Mouse (Mus musculus): ENCODE results near the gene Cryzl2. TPM values are rescaled to one million over a fixed set of nuclear protein-coding genes. Genes with fewer than 3 reads are reported as not detected.

Gene Cryzl2
- polyA plus RNA-seq, 1 experiment, result 9.1 TPM

DNA sequence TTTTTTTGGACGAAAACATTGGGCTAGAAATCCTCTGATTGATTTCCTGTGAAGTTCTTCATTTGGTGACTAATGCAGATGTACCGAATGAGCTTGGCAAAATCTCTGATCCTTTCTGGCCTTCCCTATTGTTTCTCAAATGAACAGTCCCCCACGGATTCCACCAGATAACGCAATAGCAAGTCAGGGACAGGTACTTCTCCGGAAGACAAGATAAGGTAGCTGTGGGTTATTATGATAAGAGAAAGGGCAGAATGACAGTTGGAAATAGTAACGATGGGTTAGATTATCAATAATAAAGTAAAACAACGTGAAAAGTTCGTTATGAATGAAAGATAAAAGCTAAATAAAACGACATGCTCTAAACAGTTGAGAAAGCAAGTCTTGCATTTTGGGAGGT, 55.2 kb downstream of the Cryzl2 start:
- DNase-seq (ENCODE audit: low read depth), result no peak
- TF ChIP-seq CTCF (IDR thresholded peaks at IDR 0.05; ENCODE audit: borderline replicate concordance, extremely low read depth, insufficient read depth, insufficient read length), result no peak
- no peak for TF ChIP-seq POLR2A (IDR thresholded peaks at IDR 0.05; ENCODE audit: borderline replicate concordance, extremely low read depth, insufficient read depth, insufficient read length, poor library complexity, severe bottlenecking)

DNA sequence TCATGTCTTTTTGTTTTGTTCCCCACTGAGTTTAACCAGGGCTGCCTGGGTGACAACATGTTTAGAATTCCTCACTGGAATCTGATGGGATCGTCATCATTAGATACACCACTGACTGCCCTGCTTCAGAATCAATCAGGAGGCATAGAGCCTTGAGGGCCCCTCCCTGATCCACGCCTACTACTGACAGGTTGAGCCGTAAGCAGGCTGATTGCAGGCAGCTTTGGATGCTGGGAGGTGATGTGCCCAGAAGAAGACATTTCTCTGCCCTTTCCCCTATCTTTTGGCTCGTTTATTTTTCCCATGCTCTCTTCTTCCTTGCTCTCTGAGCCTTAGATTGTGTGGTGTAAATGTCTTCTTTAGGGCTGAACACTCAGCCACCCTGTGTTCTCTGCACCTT, 55.9 kb downstream of the Cryzl2 start:
- no peak for TF ChIP-seq CTCF (IDR thresholded peaks at IDR 0.05; ENCODE audit: borderline replicate concordance, extremely low read depth, insufficient read depth, insufficient read length)
- TF ChIP-seq POLR2A (IDR thresholded peaks at IDR 0.05; ENCODE audit: borderline replicate concordance, extremely low read depth, insufficient read depth, insufficient read length, poor library complexity, severe bottlenecking), result no peak
- DNase-seq (ENCODE audit: low read depth), result no peak

DNA sequence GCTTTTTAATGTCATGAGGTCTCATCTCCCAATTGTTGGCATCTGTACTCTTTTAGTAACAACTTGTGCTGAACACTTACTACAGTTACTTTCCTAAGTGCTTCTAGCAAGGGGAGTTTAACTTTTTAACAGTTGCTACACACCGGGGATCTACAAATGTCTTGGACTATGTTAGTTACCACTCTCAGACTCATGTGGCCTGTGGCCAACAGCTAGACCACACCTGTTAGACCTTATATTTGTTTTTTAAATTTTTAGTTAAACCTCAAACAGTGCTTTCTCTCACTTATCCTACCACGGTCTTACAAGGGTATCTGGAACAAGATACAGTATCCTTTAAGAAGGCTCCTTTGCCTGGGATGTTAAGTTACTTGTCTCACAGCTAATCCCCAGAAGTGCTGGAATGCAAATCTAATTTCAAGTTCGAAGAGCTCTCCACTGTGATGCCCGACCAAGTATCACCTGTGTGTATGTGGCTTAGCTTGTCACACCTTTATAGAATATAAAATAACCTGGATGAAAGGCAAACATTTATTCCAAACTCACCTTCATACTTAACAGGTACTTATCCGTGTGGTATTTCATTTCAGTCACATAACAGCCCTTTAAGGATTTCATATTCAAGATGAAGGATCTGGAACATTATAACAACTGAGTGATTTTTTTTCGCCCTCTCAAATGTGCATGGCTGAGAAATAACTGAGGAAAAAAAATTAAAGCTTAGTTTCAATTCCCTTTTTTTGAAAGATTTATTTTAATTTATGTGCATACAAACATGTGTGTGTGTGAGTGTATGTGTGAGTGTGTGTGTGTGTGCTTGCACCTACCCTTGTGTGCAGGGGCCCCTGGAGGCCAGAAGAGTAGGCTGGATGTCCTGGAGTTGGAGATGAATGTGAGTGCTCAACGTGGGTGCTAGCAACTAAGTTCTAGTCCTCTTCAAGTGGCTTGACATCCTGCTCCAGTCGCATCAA, 58.7 kb downstream of the Cryzl2 start:
- no peak for TF ChIP-seq POLR2A (IDR thresholded peaks at IDR 0.05; ENCODE audit: borderline replicate concordance, extremely low read depth, insufficient read depth, insufficient read length, poor library complexity, severe bottlenecking)
- TF ChIP-seq CTCF (IDR thresholded peaks at IDR 0.05; ENCODE audit: borderline replicate concordance, extremely low read depth, insufficient read depth, insufficient read length), result no peak
- DNase-seq (ENCODE audit: low read depth), result no peak

DNA sequence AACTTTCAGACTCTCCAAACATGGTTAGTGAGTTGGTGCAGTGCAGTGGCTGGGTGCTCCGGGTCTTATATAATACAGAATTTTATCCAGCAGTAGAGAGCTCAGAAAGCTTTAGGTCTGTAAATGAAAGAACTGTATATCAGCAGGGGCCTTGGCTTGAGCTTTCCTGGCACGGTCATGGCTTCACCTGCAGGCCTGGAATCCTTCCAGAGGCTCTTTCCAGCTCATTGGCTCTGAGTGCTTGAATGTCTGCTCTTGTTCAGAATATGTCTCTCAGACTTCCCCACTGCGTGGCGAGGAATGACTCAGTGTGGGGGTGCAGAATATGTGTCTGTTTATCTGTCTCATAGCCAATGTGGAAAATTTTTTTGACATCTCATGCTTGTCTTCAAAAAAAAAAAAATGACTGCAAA, 59.7 kb downstream of the Cryzl2 start:
- DNase-seq (ENCODE audit: low read depth), result peak; percentile 92
- TF ChIP-seq CTCF (IDR thresholded peaks at IDR 0.05; ENCODE audit: borderline replicate concordance, extremely low read depth, insufficient read depth, insufficient read length), result no peak
- TF ChIP-seq POLR2A (IDR thresholded peaks at IDR 0.05; ENCODE audit: borderline replicate concordance, extremely low read depth, insufficient read depth, insufficient read length, poor library complexity, severe bottlenecking), result no peak

DNA sequence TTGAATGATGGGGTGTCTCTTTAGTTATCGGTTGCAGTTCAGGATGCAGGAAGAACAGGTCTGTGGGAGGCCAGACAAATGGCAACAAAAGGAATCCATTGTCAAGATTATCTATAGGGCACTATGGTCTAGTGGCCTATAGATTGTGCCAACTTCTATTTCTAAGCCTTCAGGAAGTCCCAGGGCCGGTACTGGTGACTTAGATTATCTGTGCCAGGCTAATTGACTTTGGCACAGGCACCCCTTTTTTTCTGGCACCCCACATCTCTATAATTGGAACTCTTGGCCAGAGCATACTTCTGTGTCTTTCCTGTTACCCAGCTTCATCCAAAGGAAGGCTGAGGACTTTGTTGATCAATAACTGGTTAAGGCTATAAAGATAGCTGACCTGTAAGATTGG, 61.0 kb downstream of the Cryzl2 start:
- peak; percentile 74 for DNase-seq (ENCODE audit: low read depth)

DNA sequence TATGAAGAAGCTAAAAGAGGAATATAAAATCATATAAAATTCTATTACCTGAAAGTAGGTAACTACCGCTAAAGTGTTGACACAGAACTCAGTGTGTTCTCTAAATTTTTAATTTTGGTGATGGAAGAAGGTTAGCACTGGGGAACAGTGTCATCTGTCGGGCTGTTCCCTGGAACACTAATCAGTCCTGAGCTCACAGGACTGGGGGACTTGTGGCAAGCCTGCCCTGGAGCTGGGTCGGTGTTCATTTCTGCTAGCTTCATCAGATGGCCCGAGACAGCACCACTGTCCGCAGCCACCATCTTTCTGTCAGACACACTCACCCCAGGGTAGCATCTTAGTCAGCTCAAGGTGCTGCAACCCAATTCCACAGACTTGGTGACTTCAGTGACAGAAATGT, 63.9 kb downstream of the Cryzl2 start:
- no peak for DNase-seq (ENCODE audit: low read depth)
- TF ChIP-seq CTCF (IDR thresholded peaks at IDR 0.05; ENCODE audit: borderline replicate concordance, extremely low read depth, insufficient read depth, insufficient read length) (no peak), POLR2A (IDR thresholded peaks at IDR 0.05; ENCODE audit: borderline replicate concordance, extremely low read depth, insufficient read depth, insufficient read length, poor library complexity, severe bottlenecking) (no peak)

More for the DNA sequence above, 61.0 kb downstream of the Cryzl2 start:
- TF ChIP-seq POLR2A (IDR thresholded peaks at IDR 0.05; ENCODE audit: borderline replicate concordance, extremely low read depth, insufficient read depth, insufficient read length, poor library complexity, severe bottlenecking) (no peak), CTCF (IDR thresholded peaks at IDR 0.05; ENCODE audit: borderline replicate concordance, extremely low read depth, insufficient read depth, insufficient read length) (no peak)

DNA sequence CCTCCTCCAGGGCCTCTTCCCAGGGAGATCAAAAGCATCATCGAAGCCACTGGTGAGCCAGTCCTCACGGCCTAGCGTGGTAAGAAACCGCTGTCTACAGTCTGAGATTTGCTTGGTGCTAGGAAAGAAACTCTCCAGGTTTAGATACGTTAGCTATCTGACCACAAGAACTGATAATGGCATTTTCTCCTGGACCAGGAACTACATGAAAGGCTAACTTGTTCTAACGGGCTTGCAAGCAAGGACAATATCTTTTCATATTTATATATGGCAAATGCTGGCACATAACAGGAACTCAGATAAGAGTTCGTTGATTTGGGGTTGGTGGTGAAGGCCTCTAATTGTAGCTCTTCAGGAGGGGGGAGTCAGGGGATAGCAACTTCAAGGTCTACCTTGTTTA, 66.4 kb downstream of the Cryzl2 start:
- DNase-seq (ENCODE audit: low read depth), result no peak
- no peak for TF ChIP-seq CTCF (IDR thresholded peaks at IDR 0.05; ENCODE audit: borderline replicate concordance, extremely low read depth, insufficient read depth, insufficient read length)
- TF ChIP-seq POLR2A (IDR thresholded peaks at IDR 0.05; ENCODE audit: borderline replicate concordance, extremely low read depth, insufficient read depth, insufficient read length, poor library complexity, severe bottlenecking), result no peak

DNA sequence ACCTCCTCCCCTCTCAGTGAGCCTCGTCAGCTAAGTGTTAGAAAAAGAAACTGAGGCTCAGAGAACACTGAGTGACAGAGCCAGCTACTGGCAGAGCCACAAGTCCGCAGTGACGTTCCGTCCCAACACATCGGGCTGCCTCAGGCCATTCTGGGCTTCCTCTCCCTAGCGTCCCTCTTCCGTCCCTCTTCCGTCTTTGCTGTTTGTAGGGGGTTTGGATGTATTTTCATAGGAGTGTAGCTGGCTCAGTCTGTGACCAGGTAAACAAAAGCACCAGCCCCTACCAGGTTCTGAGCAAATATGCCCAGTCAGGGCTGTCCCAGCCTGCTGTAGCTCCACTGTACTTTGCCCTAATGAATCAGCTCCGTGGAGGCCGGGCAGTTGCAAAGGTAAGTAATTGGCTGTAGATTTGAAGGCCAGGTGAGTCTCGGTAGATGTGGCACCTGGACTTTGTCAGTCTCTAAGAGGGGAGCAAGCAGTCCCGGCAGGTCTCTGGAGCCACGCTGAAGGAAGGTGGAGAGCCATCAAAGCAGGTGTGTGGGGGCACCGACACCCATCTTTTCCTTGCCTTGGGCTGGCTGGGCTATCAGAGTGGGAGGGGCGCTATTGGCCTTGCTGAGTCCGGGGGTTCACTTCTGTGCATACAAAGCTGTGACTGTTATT, 67.4 kb downstream of the Cryzl2 start:
- no peak for DNase-seq (ENCODE audit: low read depth)
- no peak for TF ChIP-seq POLR2A (IDR thresholded peaks at IDR 0.05; ENCODE audit: borderline replicate concordance, extremely low read depth, insufficient read depth, insufficient read length, poor library complexity, severe bottlenecking)
- TF ChIP-seq CTCF (IDR thresholded peaks at IDR 0.05; ENCODE audit: borderline replicate concordance, extremely low read depth, insufficient read depth, insufficient read length), result no peak

DNA sequence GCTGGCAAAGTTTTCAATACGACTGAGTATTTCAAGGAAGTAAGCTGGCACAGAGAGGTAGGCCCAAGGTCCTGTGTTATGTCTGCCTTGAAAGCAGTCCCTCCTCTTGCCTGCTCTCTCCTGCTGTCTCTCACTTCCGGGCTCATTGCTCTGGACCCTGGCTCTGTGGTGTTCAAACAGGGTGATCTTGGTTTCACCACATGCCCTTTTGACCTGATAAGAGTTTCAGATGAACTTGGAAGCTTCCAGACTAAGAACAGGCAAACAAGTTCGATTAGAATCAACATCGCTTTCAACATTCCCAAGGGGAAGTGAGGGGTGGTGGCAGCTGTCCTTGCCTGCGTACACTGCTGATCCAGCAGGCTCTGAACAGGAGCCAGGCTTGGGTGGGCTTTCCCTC, 68.2 kb downstream of the Cryzl2 start:
- TF ChIP-seq POLR2A (IDR thresholded peaks at IDR 0.05; ENCODE audit: borderline replicate concordance, extremely low read depth, insufficient read depth, insufficient read length, poor library complexity, severe bottlenecking) (no peak), CTCF (IDR thresholded peaks at IDR 0.05; ENCODE audit: borderline replicate concordance, extremely low read depth, insufficient read depth, insufficient read length) (no peak)
- no peak for DNase-seq (ENCODE audit: low read depth)

DNA sequence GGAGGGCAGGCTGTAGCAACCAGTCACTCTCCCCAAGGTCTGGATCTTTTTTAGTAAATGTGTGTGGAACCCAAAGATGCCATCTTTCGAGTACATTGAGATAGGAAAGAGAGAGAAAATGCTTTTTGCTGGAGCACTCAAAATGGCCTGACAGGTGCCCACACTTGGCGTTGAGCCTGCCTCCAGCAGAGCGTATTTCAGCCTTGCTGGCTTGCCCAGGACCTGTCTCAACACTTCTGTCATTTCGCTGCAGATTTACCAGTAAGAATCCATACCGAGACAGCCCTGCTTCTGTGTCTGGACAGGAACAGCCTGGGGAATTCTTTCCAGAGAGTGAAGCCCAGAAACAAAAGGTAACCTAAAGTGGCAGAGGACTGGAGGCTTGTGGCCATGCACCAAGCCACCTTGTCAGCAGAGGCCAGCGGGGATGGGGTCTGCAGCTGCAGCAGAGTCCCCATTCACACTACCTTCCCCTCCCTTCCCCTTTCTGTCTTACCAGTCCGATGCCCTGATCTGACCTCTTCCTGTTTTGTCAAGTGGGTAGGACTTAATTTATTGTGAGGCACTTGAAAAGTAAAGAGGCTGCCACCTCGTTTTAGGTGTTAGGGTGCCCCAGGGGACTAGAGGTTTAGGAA, 74.6 kb downstream of the Cryzl2 start:
- DNase-seq (ENCODE audit: low read depth), result no peak
- TF ChIP-seq POLR2A (IDR thresholded peaks at IDR 0.05; ENCODE audit: borderline replicate concordance, extremely low read depth, insufficient read depth, insufficient read length, poor library complexity, severe bottlenecking), result no peak
- no peak for TF ChIP-seq CTCF (IDR thresholded peaks at IDR 0.05; ENCODE audit: borderline replicate concordance, extremely low read depth, insufficient read depth, insufficient read length)

DNA sequence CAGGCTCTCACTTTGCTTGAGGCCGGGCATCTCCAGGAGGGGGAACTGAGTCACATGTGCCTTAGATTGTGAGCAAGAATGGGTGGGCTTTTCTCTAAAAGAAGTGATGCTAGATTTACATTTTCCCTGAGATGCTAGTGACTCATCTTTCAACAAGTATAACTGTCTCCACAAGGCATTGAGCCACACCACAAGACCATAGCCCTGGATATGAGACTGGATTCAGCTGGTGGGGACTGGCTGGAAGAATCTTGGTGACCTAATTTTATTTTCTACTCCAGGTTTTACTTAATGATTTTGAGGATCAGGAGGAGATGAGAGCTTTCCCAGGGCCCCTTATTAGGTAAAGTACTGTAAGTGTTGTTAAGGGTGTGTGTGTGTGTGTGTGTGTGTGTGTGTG, 77.2 kb downstream of the Cryzl2 start:
- DNase-seq (ENCODE audit: low read depth), result no peak
- TF ChIP-seq CTCF (IDR thresholded peaks at IDR 0.05; ENCODE audit: borderline replicate concordance, extremely low read depth, insufficient read depth, insufficient read length) (no peak), POLR2A (IDR thresholded peaks at IDR 0.05; ENCODE audit: borderline replicate concordance, extremely low read depth, insufficient read depth, insufficient read length, poor library complexity, severe bottlenecking) (no peak)
